In genomic region chr3:135281701-135282100, GRCm38 (mm10) we compare ENCODE assay signal across 13 mouse cellular contexts. TPM values are rescaled to one million over a fixed set of nuclear protein-coding genes. Genes with fewer than 3 reads are reported as not detected.
DNase-seq lines count a peak whose midpoint lies in the region; ATAC-seq and TF ChIP-seq lines count a peak whose summit lies in the region.
"Had no signal": no experiment of that assay in that cellular context is flagged by ENCODE, and none has a peak within 500 bp of the region (broad histone marks: within the 10 kb centered on the region; RNA-seq: fewer than 3 reads in every experiment).

No protein-coding gene starts in this region.

- no peak overlapping the region for H3K27ac ChIP-seq in intestine, embryonic 14.5 days (ENCODE audit: low read depth)
- H3K27ac ChIP-seq in intestine, embryonic 15.5 days, result no peak overlapping the region
- no peak overlapping the region for H3K27ac ChIP-seq in lung, embryonic 14.5 days (ENCODE audit: low read depth)
- no peak overlapping the region for H3K27ac ChIP-seq in lung, postnatal 0 days (ENCODE audit: low read length)
- no peak overlapping the region for H3K27ac ChIP-seq in embryonic facial prominence, embryonic 13.5 days
- H3K27ac ChIP-seq: forebrain, embryonic 12.5 days; liver, embryonic 15.5 days; macrophage; midbrain, embryonic 15.5 days; neural tube, embryonic 15.5 days had no signal

- TF ChIP-seq CTCF in lung, embryonic 14.5 days (IDR thresholded peaks at IDR 0.05; ENCODE audit: low read depth), result no peak
- TF ChIP-seq CTCF in lung, postnatal 0 days (IDR thresholded peaks at IDR 0.05), result no peak

- H3K36me3 ChIP-seq in intestine, embryonic 14.5 days (ENCODE audit: control insufficient read depth, insufficient read depth, low read length), result no peaks in the 10 kb centered on the region
- no peaks in the 10 kb centered on the region for H3K36me3 ChIP-seq in intestine, embryonic 15.5 days
- H3K36me3 ChIP-seq in lung, embryonic 14.5 days (ENCODE audit: insufficient read depth), result no peaks in the 10 kb centered on the region
- H3K36me3 ChIP-seq in lung, postnatal 0 days (ENCODE audit: insufficient read depth, low read length), result no peaks in the 10 kb centered on the region
- H3K36me3 ChIP-seq in embryonic facial prominence, embryonic 13.5 days, result no peaks in the 10 kb centered on the region
- H3K36me3 ChIP-seq: forebrain, embryonic 12.5 days; liver, embryonic 15.5 days; midbrain, embryonic 15.5 days; neural tube, embryonic 15.5 days had no signal

- no peak for ATAC-seq in intestine, embryonic 14.5 days (replicated peaks; ENCODE audit: low FRiP score, low TSS enrichment, low read depth)
- ATAC-seq in intestine, embryonic 15.5 days, result no peak
- no peak for ATAC-seq in lung, embryonic 14.5 days (ENCODE audit: insufficient read depth)
- ATAC-seq in lung, postnatal 0 days, result no peak
- no peak for ATAC-seq in embryonic facial prominence, embryonic 13.5 days (ENCODE audit: insufficient number of reproducible peaks, insufficient read depth, low FRiP score, low TSS enrichment, low read depth)
- no peak for ATAC-seq in granulocyte monocyte progenitor cell, adult 5-6 weeks (replicated peaks; ENCODE audit: poor library complexity, severe bottlenecking)

- TF ChIP-seq EP300 in lung, postnatal 0 days (IDR thresholded peaks at IDR 0.05), result no peak

- DNase-seq in intestine, embryonic 14.5 days (ENCODE audit: low spot score), result no peak
- no peak for DNase-seq in lung, embryonic 14.5 days
- DNase-seq in lung, postnatal 0 days (ENCODE audit: low spot score), result no peak
- no peak for DNase-seq in left cerebral cortex, postnatal 25 days (ENCODE audit: low spot score in 2 of 2)

- H3K4me2 ChIP-seq in intestine, embryonic 14.5 days (ENCODE audit: low read length), result peak overlapping the region; percentile 43
- no peak overlapping the region; the same call in 1 of the 2 replicates for H3K4me2 ChIP-seq in intestine, embryonic 15.5 days (replicated peaks)
- H3K4me2 ChIP-seq in lung, embryonic 14.5 days, result no peak overlapping the region
- no peak overlapping the region for H3K4me2 ChIP-seq in lung, postnatal 0 days (replicated peaks; ENCODE audit: low read depth, low read length)
- H3K4me2 ChIP-seq in embryonic facial prominence, embryonic 13.5 days, result peak overlapping the region; percentile 45
- H3K4me2 ChIP-seq: liver, embryonic 15.5 days had no signal

- intact Hi-C loops in left cerebral cortex, postnatal 25 days (cut with DNase I), result loop anchor here (10.0 kb wide), 1 partner anchor 253 kb away; no protein-coding TSS in a partner anchor

- no peaks in the 10 kb centered on the region for H3K27me3 ChIP-seq in intestine, embryonic 14.5 days (replicated peaks; ENCODE audit: control insufficient read depth, insufficient read depth, low read length)
- H3K27me3 ChIP-seq in intestine, embryonic 15.5 days (replicated peaks), result no peaks in the 10 kb centered on the region
- H3K27me3 ChIP-seq in lung, embryonic 14.5 days (ENCODE audit: insufficient read depth, low read length), result no peaks in the 10 kb centered on the region
- no peaks in the 10 kb centered on the region for H3K27me3 ChIP-seq in lung, postnatal 0 days (replicated peaks; ENCODE audit: insufficient read depth, low read length)
- H3K27me3 ChIP-seq in embryonic facial prominence, embryonic 13.5 days, result no peaks in the 10 kb centered on the region
- H3K27me3 ChIP-seq: forebrain, embryonic 12.5 days; liver, embryonic 15.5 days; midbrain, embryonic 15.5 days; neural tube, embryonic 15.5 days had no signal

- H3K4me3 ChIP-seq in intestine, embryonic 14.5 days (ENCODE audit: low read depth, low read length), result no peak overlapping the region
- H3K4me3 ChIP-seq in intestine, embryonic 15.5 days (replicated peaks), result no peak overlapping the region
- H3K4me3 ChIP-seq in lung, embryonic 14.5 days (ENCODE audit: low read depth, low read length), result 0 out of 2 replicates have a peak overlapping the region, but pooled peaks have one; percentile 13
- no peak overlapping the region for H3K4me3 ChIP-seq in lung, postnatal 0 days (ENCODE audit: low read depth, low read length)
- peak overlapping the region; percentile 27; the same call in 1 of the 2 replicates for H3K4me3 ChIP-seq in embryonic facial prominence, embryonic 13.5 days
- H3K4me3 ChIP-seq: erythroblast, embryonic 14.5 days; forebrain, embryonic 12.5 days; liver, embryonic 15.5 days; midbrain, embryonic 15.5 days; neural tube, embryonic 15.5 days had no signal

- 59% methylated on average over 8 of the region's 8 CpGs for WGBS in intestine, embryonic 14.5 days
- 65% methylated on average over 8 of the region's 8 CpGs for WGBS in intestine, embryonic 15.5 days
- 66% methylated on average over 8 of the region's 8 CpGs for WGBS in lung, embryonic 14.5 days
- WGBS in lung, postnatal 0 days, result 67% methylated on average over 8 of the region's 8 CpGs
- 77% methylated on average over 8 of the region's 8 CpGs for WGBS in embryonic facial prominence, embryonic 13.5 days

- 0 out of 2 replicates have a peak overlapping the region, but pooled peaks have one; percentile 1 for H3K9ac ChIP-seq in intestine, embryonic 14.5 days (ENCODE audit: low read length)
- H3K9ac ChIP-seq in intestine, embryonic 15.5 days, result no peak overlapping the region
- no peak overlapping the region for H3K9ac ChIP-seq in lung, embryonic 14.5 days
- no peak overlapping the region for H3K9ac ChIP-seq in lung, postnatal 0 days (replicated peaks; ENCODE audit: low read depth)
- 0 out of 2 replicates have a peak overlapping the region, but pooled peaks have one; percentile 7 for H3K9ac ChIP-seq in embryonic facial prominence, embryonic 13.5 days
- H3K9ac ChIP-seq: forebrain, embryonic 12.5 days; liver, embryonic 15.5 days; midbrain, embryonic 15.5 days; neural tube, embryonic 15.5 days had no signal

- H3K4me1 ChIP-seq in intestine, embryonic 14.5 days (replicated peaks; ENCODE audit: control insufficient read depth, insufficient read depth, low read length), result 0 out of 2 replicates have a peak, but pooled peaks cover 3% of the 10 kb centered on the region
- H3K4me1 ChIP-seq in intestine, embryonic 15.5 days (replicated peaks), result no peaks in the 10 kb centered on the region
- H3K4me1 ChIP-seq in lung, embryonic 14.5 days (ENCODE audit: insufficient read depth), result no peaks in the 10 kb centered on the region
- H3K4me1 ChIP-seq in lung, postnatal 0 days (ENCODE audit: insufficient read depth, low read depth, low read length), result no peaks in the 10 kb centered on the region
- peaks cover 10% of the 10 kb centered on the region for H3K4me1 ChIP-seq in embryonic facial prominence, embryonic 13.5 days
- H3K4me1 ChIP-seq: liver, embryonic 15.5 days had no signal

- no peaks in the 10 kb centered on the region for H3K9me3 ChIP-seq in intestine, embryonic 14.5 days (ENCODE audit: control insufficient read depth, low read length)
- H3K9me3 ChIP-seq in intestine, embryonic 15.5 days, result no peaks in the 10 kb centered on the region
- H3K9me3 ChIP-seq in lung, embryonic 14.5 days (ENCODE audit: low read depth, low read length), result no peaks in the 10 kb centered on the region
- no peaks in the 10 kb centered on the region for H3K9me3 ChIP-seq in lung, postnatal 0 days (ENCODE audit: low read length)
- H3K9me3 ChIP-seq in embryonic facial prominence, embryonic 13.5 days, result no peaks in the 10 kb centered on the region
- H3K9me3 ChIP-seq: forebrain, embryonic 12.5 days; liver, embryonic 15.5 days; midbrain, embryonic 15.5 days; neural tube, embryonic 15.5 days had no signal

RNA-seq across cellular contexts. Expression of gene Bdh2, which starts 0.7 kb away (rescaled TPM):
- 7.5 and 11.3 TPM in 2 replicates for polyA plus RNA-seq in intestine, embryonic 14.5 days (2014; fragmentation: Nextera tagmentation; extraction: Ambion mirVana)
- polyA plus RNA-seq in intestine, embryonic 15.5 days (2015; fragmentation: Nextera tagmentation; extraction: Ambion mirVana), result 7.1 and 8.9 TPM in 2 replicates
- 7.5 and 8.7 TPM in 2 replicates for polyA plus RNA-seq in lung, embryonic 14.5 days (2014; fragmentation: Nextera tagmentation; extraction: Ambion mirVana)
- polyA plus RNA-seq in lung, postnatal 0 days (2015; fragmentation: Nextera tagmentation; extraction: Ambion mirVana), result 5.8 and 5.9 TPM in 2 replicates
- 25.0 and 27.2 TPM in 2 replicates for polyA plus RNA-seq in embryonic facial prominence, embryonic 13.5 days (2015; fragmentation: Nextera tagmentation; extraction: Ambion mirVana)
- total RNA-seq in left cerebral cortex, postnatal 25 days (2021), result 1 to 10 TPM; 3.1 to 4.0 TPM
- total RNA-seq in granulocyte monocyte progenitor cell, adult 5-6 weeks (2014; fragmentation: Nextera tagmentation), result not detected in 2 replicates
- total RNA-seq in granulocyte monocyte progenitor cell, adult 5-6 weeks (2017), result 0.86 TPM in 1 of 2 replicates, not detected in the other
- polyA plus RNA-seq: erythroblast, embryonic 14.5 days; macrophage had no signal

RNA-seq across cellular contexts. Expression of gene Slc9b2, which starts 25.8 kb away (rescaled TPM):
- 2.9 and 3.1 TPM in 2 replicates for polyA plus RNA-seq in intestine, embryonic 14.5 days (2014; fragmentation: Nextera tagmentation; extraction: Ambion mirVana)
- 0.93 and 1.1 TPM in 2 replicates for polyA plus RNA-seq in intestine, embryonic 15.5 days (2015; fragmentation: Nextera tagmentation; extraction: Ambion mirVana)
- 1.1 and 2.2 TPM in 2 replicates for polyA plus RNA-seq in lung, embryonic 14.5 days (2014; fragmentation: Nextera tagmentation; extraction: Ambion mirVana)
- polyA plus RNA-seq in lung, postnatal 0 days (2015; fragmentation: Nextera tagmentation; extraction: Ambion mirVana), result 0.26 and 0.57 TPM in 2 replicates
- 3.4 and 4.6 TPM in 2 replicates for polyA plus RNA-seq in embryonic facial prominence, embryonic 13.5 days (2015; fragmentation: Nextera tagmentation; extraction: Ambion mirVana)
- 1 to 10 TPM; 3.3 to 3.5 TPM for total RNA-seq in left cerebral cortex, postnatal 25 days (2021)
- 1.1 TPM in 1 of 2 replicates, not detected in the other for total RNA-seq in granulocyte monocyte progenitor cell, adult 5-6 weeks (2014; fragmentation: Nextera tagmentation)
- total RNA-seq in granulocyte monocyte progenitor cell, adult 5-6 weeks (2017), result not detected in 2 replicates
- polyA plus RNA-seq: erythroblast, embryonic 14.5 days had no signal

Comparison
In these comparisons a context has a peak if more than half of its experiments do, and no peak if none do; other contexts are left out.
1. H3K4me2 ChIP-seq: peak in intestine, embryonic 14.5 days (single experiment) and embryonic facial prominence, embryonic 13.5 days (single experiment); none in intestine, embryonic 15.5 days (single experiment), lung, embryonic 14.5 days (single experiment) and lung, postnatal 0 days (single experiment).
2. H3K4me3 ChIP-seq: peak in lung, embryonic 14.5 days (single experiment) and embryonic facial prominence, embryonic 13.5 days (single experiment); none in intestine, embryonic 14.5 days (single experiment), intestine, embryonic 15.5 days (single experiment) and lung, postnatal 0 days (single experiment).
3. H3K9ac ChIP-seq: peak in intestine, embryonic 14.5 days (single experiment) and embryonic facial prominence, embryonic 13.5 days (single experiment); none in intestine, embryonic 15.5 days (single experiment), lung, embryonic 14.5 days (single experiment) and lung, postnatal 0 days (single experiment).